Mouse (Mus musculus): ENCODE data around the gene Trpv2.

The Trpv2 gene

DNA sequence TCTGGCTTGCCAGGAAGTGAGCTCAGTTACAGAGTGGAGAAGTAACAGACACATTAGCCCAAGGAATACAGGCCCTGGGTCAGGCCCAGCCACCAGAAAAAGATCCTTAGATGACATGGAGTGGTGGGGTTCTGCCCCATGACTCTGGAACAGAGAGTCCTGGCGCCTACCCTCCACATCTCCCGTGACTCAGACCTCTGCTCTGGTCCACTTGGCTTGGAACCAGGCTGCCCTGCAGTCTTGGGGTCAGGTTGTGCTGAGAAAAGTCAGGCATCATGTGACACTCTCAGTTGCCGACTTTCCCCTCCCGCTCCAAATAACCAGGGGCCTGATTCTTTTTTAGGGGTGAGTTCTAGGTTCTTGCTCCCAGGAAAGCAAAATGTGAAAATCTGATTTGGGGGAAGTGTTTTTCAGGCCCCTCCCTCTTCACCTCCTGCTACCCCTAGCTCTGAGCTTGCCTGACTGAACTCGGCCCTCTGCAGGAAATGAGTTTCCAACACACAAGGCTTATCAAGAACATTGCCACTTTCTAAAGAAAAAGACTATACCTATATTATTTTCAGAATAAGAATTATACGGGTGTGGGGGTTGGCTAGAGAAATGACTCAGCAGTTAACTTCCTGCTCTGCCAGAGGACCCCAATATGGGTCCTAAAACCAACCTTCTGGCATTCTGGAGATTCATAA is 15.2 kb upstream of the Trpv2 start:
- no peak for DNase-seq (ENCODE audit: low spot score in 2 of 2)

DNA sequence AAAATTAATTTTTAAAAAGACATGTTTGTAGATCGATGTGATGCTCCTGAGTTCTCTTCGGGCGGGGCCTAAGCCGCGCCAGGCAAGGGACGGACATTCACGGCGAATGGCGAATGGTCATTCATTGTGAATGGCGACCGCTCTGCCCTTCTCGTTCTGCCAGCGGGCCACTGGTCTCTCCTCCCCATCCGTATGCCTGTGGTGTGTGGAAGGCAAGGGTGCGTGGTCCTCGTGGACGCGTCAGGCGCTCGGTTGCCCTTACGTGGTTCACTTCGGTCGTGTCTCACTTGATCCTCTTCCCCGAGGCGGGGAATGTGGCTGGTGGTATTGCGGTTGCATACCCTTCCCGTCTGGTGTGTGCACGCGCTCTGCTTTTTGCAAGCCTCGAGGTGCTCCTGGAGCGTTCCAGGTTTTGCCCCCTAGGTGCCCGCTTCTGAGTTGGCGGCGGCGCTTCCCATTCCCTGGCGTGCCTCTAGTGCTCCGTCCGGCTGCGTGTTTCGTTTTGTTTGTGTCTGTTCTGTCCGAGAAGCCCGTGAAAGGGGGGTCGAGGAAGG is 13.7 kb upstream of the Trpv2 start:
- no peak for DNase-seq (ENCODE audit: low spot score in 2 of 2)

DNA sequence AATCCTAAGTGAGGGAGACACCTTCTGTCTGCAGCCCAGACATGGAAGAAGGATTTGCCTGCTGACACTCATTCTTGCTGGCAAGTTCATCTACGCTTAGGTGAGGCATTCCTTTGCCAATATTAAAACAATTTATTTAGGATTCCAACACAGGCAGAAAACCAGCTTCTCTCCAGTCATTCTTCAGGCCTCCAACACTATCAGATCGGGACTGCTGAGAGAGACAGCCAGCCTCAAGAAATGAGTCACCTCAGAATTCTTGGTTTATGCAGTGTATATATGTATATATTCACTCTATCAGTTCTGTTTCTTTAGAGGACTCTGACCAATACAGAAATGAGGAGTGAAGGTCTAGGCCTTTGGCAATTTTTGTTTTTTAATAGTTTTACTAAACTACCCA is 10.7 kb upstream of the Trpv2 start:
- DNase-seq (ENCODE audit: low spot score in 2 of 2), result no peak

DNA sequence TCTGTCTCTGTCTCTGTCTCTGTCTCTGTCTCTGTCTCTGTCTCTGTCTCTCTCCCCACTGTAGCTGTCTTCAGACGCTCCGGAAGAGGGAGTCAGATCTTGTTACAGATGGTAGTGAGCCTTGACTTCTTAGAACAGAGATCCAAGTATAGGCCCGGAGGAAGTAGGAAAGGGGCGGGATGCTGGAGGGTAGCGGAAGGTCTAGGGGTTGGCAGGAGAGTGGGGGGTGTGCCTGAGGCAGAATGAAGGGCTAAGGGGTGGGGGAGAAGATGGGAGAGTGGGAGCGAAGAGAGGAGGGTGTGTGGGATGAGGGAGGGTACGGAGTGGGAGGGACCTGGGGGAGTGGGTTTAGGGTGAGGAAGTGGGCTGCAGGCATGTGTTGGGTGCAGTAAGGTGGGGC is 8.5 kb upstream of the Trpv2 start:
- DNase-seq (ENCODE audit: low spot score in 2 of 2), result no peak

DNA sequence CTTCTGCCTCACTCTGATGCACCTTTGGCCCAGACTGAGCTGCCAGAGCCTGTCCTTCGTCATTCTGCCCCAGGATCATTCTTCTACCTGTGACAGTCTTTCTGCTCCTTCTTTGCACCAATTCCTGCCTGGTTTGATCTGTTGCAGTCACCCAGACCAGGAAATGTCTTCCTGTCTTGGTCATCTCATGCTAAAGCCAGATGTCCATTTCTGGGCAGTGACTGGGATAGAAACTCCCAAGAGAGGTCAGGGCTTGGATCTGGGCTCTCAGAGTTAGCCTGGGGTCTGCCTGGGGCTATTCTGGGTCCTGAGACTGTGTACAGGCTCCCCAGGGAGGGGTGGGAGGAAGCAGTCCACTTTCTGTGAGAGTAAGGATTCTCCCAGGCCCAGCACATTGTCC is 8.1 kb upstream of the Trpv2 start:
- DNase-seq (ENCODE audit: low spot score in 2 of 2), result no peak

DNA sequence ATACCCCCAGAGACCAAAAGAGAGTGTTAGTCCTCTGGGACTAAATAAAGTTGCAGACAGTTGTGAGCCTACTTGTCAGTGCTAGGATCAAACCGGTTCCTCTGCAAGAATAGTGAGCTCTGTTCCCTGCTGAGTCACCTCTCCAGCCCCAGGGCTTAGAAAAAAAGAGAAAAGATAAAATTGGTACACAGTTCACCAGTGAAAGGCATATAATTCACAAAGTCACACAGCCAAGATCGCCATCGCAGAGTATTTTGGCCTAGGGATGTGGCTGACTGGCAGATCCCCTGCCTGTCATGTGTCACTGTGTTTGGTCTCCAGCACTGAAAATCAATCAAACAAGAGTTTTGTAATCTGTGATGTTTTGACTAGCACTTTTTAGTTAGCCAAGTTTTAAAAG is 6.0 kb upstream of the Trpv2 start:
- DNase-seq (ENCODE audit: low spot score in 2 of 2), result no peak

DNA sequence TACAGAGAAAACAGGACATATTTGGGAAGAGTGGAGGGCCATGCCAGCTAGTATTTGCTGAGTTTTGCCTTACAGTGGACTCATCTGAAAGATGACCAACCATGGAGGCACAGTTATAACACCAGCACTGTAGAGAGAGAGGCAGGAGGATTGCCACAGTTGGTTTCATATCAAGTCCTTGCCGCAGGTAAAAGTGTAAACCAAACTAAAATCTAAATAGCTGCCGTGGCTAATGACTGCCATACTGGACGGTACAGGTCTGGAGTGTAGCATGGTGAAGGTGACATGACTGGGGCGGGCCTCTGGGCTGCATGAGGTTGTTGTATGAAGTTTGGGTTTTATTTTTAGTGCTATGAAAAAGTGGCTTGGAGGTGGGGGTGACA is 408 bp downstream of the Trpv2 start:
- DNase-seq (ENCODE audit: low spot score in 2 of 2), result no peak

DNA sequence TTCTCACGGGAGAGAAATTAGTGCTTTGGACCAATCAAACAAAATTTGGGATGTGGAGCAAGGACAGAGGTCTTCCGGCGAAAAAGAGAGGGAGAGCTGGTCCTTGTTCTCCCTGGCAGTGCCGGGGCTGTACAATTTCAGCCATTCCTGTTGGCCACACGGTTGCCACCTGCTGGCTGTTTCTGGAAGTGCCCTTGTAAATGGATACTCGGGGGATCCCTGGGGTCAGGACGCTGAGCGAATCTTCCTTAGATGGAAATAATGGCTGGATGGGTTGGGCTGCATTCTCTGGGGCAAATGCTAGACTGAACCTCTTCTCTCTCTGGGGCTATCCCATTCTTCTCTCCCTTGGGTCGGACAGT is 992 bp downstream of the Trpv2 start:
- DNase-seq (ENCODE audit: low spot score in 2 of 2), result peak; percentile 84 to 93

DNA sequence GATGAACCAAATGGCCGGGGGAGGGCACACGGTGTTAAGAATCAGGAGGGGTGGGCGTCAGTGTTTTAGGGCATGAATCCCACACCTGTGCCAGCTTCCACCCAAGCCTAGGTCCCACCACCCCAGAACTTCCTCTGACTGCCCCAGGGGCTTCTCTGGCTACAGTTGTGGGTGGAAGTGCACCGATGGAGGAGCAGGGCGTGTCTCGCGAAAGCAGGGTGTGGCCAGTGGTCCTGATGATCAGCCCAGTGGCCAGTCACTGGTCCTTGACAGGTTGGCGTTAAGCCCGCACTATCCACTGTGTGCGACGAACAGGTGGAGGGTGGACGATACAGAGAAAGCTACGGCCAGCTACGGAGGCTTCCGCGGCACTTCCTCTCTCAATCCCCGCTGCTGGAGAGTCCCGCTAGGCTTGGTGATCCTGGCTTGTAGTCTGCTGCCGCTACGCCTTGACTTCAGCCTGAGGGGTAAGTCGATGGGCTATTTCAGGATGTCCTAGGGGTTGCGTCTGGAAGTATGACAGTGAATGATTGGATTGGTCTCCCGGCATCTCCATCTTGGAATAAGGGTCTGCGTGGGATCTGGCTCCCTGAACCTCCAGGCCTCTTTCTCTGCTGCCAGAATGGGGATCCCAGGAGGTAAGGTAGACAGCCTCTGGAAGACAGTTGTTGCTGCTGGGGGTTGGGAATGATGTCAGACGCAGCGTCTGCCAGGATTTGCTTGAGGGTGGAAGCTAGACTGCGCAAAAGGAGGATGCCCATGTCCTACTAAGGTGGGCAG is 1.6 kb downstream of the Trpv2 start:
- peak; percentile 70 to 74 for DNase-seq (ENCODE audit: low spot score in 2 of 2)

DNA sequence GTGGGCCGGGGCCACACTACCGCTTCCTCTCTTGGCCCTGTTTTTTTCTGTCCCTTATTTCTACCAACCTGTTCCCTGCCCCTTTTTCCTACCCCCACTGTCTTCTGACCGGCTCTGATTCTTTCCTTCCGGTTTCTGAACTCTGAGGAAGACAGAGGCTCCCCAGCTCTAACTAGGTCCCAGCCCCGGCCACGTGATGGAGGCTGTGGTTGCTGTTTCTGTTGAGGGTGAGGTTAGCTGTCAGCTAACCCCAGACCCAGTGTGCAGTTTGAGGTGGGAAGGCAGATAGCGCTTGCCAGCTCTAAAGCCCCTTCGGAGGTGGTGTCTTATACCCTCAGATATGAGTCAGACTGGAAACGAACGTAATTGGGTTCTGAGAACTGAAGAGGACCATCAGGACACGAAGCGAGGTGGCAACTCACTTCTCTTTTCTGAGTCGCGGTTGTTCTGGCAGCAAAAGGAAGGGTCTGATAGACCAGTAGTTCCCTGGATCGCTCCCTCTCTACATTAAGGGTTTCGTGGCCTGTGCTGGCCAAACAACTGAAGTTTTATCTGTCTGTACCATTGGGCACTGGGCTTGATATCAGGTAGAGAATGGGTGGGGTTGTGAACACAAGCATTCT is 2.4 kb downstream of the Trpv2 start:
- DNase-seq (ENCODE audit: low spot score in 2 of 2), result peak; percentile 49 to 53

DNA sequence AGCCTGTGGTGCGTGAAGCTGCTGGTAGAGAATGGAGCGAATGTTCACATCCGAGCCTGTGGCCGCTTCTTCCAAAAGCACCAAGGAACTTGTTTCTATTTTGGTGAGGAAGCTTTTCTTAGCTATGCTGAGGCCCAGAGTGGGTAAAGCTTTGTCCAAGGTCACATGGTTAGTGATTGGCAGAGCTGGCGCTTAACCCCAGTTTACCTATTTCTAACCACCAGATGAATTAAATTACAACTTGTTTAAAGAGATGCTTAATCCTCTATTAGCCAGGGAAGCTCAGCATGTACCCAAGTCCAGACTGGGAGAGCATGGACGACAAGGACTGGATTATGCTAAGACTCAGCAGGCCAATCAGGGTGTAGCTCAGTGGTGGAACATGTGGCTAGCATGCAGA is 8.7 kb downstream of the Trpv2 start:
- DNase-seq (ENCODE audit: low spot score in 2 of 2), result no peak

DNA sequence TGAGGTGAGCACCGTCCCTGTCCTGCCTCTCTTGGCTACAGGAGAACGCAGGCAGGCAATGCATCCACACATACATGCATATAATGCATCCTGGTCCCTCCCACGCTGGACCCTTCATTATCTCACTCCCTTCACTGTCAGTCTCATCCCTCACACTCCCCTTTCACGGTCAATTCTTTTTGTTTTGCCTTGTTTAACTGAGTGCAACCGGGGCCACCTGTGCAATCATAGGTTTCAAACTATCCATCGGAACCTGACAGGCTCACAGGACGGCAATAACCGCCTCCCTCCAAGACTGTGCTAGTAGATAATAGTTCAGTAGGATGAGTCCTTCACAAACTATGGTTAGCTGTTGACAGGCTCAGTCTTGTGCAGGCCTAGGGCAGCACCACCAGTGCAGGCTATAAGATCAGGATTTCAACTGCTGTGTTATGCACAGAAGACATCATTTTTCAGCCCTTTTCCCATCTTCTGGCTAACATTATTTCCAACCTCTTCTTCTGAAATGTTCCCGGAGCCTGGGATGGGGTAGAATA is 10.5 kb downstream of the Trpv2 start:
- no peak for DNase-seq (ENCODE audit: low spot score in 2 of 2)

DNA sequence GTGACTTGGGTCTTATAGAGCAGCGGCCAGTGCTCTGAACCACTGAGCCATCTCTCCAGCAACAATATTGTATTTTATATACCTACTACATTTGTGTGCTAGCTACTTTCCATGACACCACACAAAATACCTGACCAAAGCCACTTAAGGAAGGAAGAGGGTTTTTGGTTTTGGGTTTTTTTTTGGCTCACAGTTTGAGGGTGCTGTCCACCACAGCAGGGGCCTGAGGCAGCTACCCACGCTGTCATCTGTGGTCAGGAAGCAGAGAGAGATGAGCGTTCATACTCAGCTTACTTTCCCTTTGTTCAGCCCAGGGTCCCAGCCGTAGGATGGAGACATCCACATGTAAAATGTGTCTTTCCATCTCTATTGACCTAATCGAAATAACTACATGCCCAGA is 12.7 kb downstream of the Trpv2 start:
- DNase-seq (ENCODE audit: low spot score in 2 of 2), result no peak

DNA sequence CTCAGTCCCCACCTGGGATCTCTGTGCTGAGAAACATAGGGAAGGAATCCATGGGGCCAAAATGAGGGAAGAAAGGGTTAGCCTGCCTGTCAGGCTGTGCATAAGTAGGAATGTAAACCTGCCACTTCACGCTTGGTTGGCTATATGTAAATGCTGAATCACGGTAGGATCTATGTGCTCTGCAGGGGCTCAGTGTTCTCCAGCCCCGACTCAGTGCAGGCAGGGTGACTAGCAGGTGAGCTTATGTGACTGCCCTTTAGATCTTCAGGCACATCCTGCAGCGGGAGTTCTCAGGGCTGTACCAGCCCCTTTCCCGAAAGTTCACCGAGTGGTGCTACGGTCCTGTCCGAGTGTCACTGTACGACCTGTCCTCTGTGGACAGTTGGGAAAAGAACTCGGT is 15.1 kb downstream of the Trpv2 start:
- DNase-seq (ENCODE audit: low spot score in 2 of 2), result no peak

DNA sequence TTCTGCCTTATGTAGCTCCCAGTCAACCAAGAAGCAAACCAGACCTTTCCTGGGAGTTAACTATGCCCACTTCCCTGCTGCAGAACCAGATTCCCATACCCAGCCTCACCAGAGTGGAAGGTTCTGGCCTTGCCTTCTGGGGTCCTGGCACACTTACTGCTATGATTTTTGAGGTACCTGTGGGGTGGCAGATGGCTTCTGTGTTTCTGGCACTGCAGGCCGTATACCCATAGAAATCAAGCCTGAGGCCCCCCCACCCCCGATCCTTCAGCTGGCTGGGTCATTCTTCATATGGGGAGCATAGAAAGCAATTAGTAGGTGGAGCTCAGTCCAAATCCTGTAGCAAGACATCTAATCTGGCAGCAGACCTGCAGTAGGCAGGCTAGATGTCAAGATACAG is 16.7 kb downstream of the Trpv2 start:
- DNase-seq (ENCODE audit: low spot score in 2 of 2), result no peak

DNA sequence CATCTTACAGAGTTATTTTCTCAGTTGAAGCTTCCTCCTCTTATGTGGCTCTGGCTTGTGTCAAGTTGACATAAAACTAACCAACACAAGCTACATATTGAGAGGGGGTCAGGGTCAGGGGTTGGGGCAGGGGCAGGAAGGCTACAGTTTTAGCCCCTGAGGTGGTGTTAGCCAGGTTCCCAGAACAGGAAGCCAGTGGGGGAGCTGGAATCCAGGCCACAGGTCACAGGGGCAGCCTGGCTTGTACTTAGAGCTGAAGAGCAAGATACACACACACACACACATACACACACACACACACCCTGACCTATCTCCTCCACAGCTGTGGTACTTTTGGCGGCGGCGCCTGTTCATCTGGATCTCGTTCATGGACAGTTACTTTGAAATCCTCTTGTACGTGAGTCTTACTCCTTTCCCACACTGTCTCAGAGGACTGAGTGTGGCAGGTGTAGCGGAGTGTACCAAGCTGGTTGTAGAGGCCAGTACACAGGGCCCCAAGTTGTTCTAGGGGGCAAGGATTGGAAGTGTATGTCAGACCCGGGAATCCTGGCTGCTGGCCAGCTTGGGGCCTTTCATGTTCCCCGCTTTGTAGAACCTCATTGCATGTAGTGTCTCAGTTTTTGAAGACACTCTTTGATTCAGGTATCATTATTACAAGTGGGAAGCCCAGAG is 17.8 kb downstream of the Trpv2 start:
- no peak for DNase-seq (ENCODE audit: low spot score in 2 of 2)

DNA sequence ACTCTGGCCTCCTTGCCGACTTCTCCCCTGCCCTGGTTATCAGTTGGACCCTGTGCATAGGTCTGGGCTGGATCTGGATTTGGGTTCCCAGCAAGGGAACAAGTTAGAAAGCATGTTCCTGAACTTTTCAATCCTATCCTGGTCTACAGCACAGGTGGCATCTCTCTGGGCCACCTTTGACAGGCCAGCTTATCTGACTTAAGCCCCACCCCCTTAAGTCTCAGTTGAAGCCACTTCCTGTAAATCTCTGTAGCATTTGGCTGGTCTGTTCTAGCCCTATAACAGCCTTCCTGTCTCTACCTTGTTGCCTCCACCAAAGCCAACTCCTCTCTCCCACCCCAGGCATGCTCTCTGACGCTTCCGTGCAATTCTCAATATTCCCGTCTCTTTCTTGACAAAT is 24.3 kb downstream of the Trpv2 start:
- no peak for DNase-seq (ENCODE audit: low spot score in 2 of 2)

DNA sequence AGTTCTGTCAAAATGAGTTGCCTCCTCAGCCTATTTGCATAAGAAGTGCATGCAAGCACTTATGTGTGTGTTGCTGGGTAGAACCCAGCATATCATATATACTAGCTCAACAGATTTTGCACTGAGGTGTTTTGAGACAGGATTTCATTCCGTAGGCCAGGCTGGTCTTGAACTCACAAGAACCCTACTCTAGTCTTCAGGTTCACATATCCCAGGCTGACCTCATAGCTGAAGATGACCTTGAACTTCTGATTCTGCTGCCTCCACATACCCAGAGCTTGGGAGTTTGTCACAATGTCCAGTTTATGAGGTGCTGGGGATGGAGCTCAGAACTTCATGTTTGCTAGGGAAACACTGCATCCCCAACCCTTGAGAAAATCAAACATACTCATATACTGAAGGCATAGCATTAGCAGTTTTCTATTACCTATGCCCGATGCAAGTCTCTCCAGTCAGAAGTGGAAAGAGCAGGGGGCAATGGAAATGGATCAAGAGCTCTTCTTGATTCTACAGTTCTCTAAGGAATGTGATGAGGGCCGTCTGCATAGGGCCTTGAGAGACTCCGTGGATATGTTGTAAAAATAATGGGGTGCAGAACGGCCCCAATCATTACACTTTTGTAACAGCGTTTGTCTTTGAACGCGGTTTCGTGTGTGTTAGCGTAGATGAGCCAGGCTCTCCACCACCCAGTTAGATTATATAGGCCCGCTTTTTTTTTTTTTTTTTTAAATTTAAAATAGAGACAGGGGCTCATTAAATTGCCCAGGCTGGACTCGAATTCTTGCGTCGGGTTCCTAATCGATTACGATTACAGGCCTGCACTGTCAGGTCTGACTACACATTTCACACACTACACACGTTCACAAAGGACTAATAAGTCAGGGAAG is 27.7 kb downstream of the Trpv2 start:
- DNase-seq (ENCODE audit: low spot score in 2 of 2), result no peak

DNA sequence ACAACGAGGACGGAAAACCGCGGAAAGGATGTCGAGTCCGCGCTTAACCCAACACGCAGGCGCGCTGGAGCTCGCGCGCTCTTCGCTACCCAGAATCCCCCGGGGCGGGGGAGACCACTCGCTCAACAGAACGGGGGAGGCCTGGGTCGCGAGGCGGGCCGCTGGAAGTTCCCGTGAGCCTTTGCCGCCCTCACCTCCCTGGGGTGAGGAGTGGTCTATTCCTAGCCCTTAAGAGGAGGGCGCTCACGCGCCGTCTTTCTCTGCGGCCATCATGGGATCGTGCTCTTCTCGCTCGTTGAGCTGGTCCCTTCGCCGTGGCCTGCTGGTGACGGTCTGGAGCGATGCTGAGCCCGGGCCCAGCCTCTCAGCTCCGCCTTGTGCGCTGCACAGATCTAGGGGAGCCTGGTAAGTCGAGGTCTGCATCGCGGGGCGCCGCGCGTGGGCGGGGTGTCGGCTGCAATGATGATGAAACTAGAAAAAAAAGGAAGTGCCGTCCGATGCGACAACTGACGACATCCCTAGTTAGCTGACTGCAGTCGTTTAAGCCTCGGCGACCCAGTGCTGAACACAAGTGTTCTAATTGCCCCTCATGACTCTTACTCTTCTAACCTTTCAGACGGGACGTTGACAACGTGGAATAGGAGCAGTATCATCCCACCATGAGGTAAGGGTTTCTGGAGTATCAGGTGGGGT is 28.5 kb downstream of the Trpv2 start:
- DNase-seq (ENCODE audit: low spot score in 2 of 2), result peak; percentile 97 to 98

DNA sequence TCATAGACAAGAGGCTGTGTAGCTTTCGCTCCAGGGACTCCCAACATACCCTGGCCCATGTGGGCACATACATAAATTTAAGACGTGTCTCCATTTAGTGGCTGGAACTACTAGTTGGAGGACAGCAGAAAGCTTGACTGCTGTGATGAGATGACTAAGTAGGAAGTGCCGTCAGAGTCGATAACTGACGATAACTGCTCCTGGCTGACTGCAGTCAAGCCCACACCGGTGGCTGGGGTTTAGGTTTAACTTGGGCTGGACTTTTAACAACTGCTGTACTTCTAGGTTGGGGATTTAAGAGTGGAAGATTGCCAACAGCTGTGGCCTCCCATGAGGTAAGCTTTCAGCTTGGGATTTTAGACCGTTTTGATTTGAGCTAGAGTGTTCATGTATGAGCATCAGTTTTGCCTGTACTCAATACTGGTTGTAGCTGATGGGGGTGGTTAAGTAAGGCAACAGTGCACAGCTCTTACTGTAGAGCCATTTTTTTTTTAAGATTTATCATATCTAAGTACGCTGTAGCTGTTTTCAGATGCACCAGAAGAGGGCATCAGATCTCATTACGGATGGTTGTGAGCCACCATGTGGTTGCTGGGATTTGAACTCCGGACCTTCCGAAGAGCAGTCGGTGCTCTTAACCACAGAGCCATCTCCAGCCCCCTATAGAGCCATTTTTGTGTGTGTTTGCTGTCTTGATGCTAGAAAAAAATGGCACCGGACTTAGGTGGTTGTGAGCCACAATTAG is 29.2 kb downstream of the Trpv2 start:
- no peak for DNase-seq (ENCODE audit: low spot score in 2 of 2)
